Mouse (Mus musculus) kidney, adult 9 months (tissue): Measurements from ENCODE around the gene Nrros.
"Not testable (repeated sequence)": the region's sequence is repeated elsewhere in the genome, so short reads cannot be mapped to it uniquely, and the experiment has no call there.

Source experiments
- DNase-seq: peaks from one replicate; pipeline ENCODE4 v3.0.0; 2022

Nrros gene

DNA sequence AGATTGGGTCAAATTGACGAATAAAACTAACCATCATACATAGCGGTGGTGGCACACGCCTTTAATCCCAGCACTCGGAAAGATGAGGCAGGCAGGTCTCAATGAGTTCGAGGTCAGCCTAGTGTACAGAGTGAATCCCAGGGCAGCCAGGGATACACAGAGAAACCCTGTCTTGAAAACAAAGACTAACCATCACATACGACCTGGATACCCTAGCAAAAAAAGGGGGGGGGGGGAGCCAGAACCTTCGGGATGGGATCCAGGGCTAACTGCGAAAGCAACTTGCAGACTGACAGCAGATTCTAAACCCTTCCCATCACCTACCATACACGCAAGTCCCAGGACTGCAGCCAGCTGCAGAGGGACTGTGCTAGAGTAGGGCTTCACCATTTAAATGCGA, 51.0 kb downstream of the Nrros start:
- DNase-seq: no peak

DNA sequence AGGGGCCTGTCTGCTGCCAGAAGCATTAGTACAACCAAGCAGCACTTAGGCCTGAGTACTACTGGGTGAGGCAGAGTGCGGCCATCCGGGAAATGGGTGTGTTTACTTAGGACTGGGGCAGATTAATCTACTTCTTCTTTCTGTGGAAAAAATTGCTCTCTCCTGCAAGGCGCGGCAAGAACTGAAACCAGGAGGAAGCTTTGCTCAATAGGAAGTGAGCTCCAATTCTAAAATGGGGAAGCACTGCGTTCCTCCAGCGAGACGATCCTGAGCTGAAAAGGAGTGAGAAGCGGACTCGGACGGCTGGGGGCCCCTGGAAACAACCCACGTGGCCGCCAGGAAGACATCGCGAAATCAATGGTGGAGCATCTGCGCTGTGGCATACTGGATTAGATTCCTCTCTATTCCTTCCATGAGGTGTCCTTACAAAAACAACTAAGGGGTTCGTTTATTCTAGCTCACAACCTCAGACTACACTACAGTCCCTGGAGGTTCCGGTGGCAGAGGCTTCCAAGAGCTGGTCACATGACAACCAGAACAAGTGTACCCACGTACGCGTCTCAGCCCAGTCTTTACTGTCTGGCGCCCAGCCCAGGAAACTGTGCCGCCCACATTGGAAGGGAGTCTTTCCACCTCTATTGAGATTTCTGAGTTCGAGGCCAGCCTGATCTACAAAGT, 51.7 kb downstream of the Nrros start:
- peak; percentile 58 for DNase-seq

DNA sequence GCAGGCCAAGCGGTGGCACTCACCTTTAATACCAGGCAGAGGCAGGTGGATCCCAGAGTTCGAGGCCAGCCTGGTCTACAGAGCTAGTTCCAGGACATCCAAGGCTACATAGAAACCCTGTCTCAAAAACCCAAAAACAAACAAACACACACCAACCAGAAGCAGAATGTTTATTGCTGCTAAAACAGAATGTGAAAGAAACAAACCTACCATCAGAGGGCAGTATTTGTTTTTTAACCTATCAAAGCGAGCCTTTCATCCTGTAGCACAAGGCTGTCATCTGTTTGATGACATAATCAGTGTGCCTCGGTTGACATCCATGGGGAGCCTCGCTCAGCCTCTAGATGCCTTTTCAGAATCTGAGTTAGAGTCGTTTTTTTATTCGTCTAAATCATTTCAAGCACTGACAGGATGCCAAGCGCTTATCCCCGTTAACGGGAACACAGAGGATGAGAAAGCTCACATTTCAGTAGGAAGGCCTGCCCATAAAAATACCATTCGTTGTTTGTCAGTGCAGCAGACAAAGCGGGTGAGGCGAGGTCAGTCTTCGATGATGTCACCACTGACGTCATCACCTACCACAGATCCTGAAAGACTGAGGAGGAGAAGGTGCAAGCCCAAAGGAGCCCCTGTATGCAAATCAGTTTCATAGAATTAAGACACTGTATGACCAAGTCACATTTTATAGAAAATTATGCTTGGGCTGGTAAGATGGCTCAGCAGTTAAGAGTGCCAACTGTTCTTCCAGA, 54.3 kb downstream of the Nrros start:
- peak; percentile 24 for DNase-seq

DNA sequence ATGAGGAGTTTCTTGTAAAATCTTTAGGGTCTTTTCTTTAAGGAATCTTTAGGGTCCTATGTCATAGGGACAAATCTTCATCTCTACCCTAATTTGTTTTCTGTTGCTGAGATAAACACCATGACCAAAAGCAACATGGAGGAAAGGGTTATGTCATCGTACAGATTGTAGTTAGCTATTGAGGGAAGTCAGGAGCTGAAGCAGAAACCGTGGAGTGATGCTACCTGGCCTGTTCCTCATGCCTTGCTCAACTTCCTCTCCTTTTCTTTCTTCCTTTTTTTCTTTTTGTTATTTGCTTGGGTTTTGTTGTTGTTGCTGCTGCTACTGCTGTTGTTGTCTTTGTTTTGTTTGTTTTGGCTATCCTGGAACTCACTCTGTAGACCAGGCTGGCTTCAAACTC, 56.8 kb downstream of the Nrros start:
- no peak for DNase-seq

- no peak for DNase-seq
Observed at GRCm38 (mm10) chr16:32108170-32108569, 57.2 kb downstream of the Nrros start.

DNA sequence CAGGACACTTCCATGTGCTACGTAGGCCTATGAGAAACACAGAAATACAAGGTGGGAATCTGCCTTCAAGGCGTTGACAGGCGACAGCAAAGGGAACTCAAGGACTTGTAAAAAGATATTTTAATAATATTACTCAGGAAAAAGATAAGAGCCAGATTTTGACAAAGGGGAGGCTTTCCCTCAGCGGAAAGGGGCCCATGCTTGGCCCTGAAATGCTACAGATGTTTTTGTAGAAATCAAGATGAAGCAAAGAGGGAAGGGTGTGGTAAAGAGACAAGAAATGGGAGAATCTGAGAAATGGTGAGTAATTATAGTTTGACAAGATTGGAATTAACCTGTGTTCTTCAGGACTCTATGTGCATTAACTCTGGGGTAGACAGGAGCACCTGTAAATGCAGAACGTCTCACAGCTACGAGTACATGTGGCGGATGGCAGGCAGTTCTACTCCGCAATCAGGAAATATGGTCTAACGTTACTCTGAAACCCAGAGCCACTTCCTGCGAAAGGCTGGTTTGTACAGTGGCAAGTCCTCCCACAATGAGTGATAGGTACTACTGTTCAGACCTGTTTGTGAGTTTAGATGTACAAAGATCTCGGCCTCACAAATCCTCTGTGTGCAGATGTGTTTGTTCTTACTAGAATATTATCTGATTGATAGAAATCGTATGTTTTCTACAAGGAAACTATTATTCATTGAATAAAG, 57.9 kb downstream of the Nrros start:
- no peak for DNase-seq

- no peak for DNase-seq
Observed at GRCm38 (mm10) chr16:32105698-32106097, 59.7 kb downstream of the Nrros start.

DNA sequence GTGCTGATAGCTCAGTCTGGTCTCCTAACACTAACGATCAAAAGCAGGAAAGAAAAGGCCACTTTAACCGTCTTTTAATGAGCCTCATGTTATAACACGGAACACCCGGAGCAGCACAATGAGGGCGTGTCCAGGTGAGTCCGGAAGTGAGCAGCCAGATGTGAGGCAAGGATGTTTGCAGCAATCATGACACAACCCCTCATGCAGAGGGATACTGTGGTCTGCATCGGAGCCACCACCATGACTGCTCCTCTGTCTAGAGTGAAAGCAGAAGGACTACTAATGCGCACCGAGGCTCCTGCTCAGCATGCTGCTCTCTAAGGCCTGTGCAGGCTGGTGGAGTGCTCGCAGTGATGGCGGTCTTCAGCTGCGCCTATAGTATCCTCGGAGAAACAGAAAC, 63.1 kb downstream of the Nrros start:
- no peak for DNase-seq

DNA sequence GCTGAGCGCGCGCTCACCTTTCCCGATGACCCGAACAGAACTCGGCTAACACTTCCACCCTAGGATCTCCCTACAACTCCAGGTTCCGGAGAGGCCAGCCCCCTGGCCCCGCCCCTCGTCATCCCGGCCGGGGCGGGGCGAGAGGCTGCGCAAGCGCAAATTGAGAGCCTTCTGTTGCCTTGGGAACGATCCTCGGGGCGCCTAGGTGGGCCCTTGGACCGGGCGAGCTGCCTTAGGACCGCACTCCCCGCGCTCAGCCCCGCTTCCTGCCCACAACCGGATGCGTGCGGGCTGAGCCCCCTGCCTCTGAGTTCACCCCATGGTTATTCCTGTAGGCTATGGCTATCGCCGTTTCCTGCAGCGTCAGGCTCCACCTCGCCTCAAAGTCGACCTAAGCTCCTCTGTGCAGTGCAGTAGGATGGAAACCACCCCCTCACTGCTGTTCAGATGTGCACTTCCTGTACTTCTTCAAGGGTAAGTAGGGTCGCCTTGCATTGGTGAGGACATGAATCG, 65.7 kb downstream of the Nrros start, which contains the start of the genes Pigx and Cep19:
Gene Pigx, minus strand, starts transcription at position 103 of the 513 bp plus-strand sequence.
Gene Cep19, plus strand, starts transcription at position 163 of the 513 bp plus-strand sequence.
- DNase-seq: peak; percentile 96

- no peak for DNase-seq
Observed at GRCm38 (mm10) chr16:32098897-32099637, 66.3 kb downstream of the Nrros start.

- DNase-seq: not testable (repeated sequence)
Observed at GRCm38 (mm10) chr16:32097757-32098156, 67.6 kb downstream of the Nrros start.
